Mouse (Mus musculus) lung, postnatal 0 days (tissue): ENCODE results near the gene Cnot10. TPM values are rescaled to one million over a fixed set of nuclear protein-coding genes. Genes with fewer than 3 reads are reported as not detected.
A peak's percentile ranks its signal among the peaks of the same experiment; 100 is the strongest.

ENCODE experiments used
- ATAC-seq: fragments of 200-750 bp; cut with Nextera tagmentation; 2 replicates; pipeline ENCODE4 v1.8.0; 2017; ENCODE audit warnings: moderate library complexity
- DNase-seq: peaks from one replicate; pipeline ENCODE4 v3.0.0-alpha.2; 2016; ENCODE audit warnings: low spot score
- H3K27ac ChIP-seq: fragments of 300-500 bp; sonication (generic); 2 replicates; pipeline ENCODE4 v1.5.1; 2014; ENCODE audit warnings: antibody characterized with exemption, mild to moderate bottlenecking, low read length, mixed read lengths
- H3K27me3 ChIP-seq: fragments of 300-500 bp; sonication (generic); replicated peaks from 2 replicates; pipeline ENCODE4 v1.6.1; 2014; ENCODE audit warnings: low read length, mixed read lengths; ENCODE audit not compliant: insufficient read depth
- H3K36me3 ChIP-seq: fragments of 300-500 bp; sonication (generic); 2 replicates; pipeline ENCODE4 v1.6.1; 2014; ENCODE audit warnings: low read length, mixed read lengths; ENCODE audit not compliant: insufficient read depth
- H3K4me1 ChIP-seq: fragments of 300-500 bp; sonication (generic); 2 replicates; pipeline ENCODE4 v1.6.1; 2014; ENCODE audit warnings: antibody characterized with exemption, low read depth, low read length, mixed read lengths; ENCODE audit not compliant: insufficient read depth
- H3K4me2 ChIP-seq: fragments of 300-500 bp; sonication (generic); replicated peaks from 2 replicates; pipeline ENCODE4 v1.6.1; 2014; ENCODE audit warnings: low read depth, mild to moderate bottlenecking, low read length, moderate library complexity, mixed read lengths
- H3K4me3 ChIP-seq: fragments of 300-500 bp; sonication (generic); 2 replicates; pipeline ENCODE4 v1.5.1; 2014; ENCODE audit warnings: low read depth, low read length
- H3K9ac ChIP-seq: fragments of 300-500 bp; sonication (generic); replicated peaks from 2 replicates; pipeline ENCODE4 v1.6.1; 2014; ENCODE audit warnings: low read depth, mild to moderate bottlenecking
- H3K9me3 ChIP-seq: fragments of 300-500 bp; sonication (generic); 2 replicates; pipeline ENCODE4 v1.6.1; 2016; ENCODE audit warnings: low read length, mixed read lengths
- CTCF ChIP-seq: IDR thresholded peaks from 2 replicates; pipeline ENCODE4 v1.5.1; 2016; ENCODE audit warnings: antibody characterized with exemption, mild to moderate bottlenecking
- EP300 ChIP-seq: IDR thresholded peaks from 2 replicates; pipeline ENCODE4 v1.6.1; 2016; ENCODE audit warnings: antibody characterized with exemption, mild to moderate bottlenecking, control low read depth
- WGBS: fragments of 180-500 bp; shearing (Covaris S2); extraction: QIAGEN DNeasy Blood & Tissue Kit; methylation state at CpG from one replicate; pipeline ENCODE4 v1.1.7; 2014; 5-methylcytosine and 5-hydroxymethylcytosine counted together
- polyA plus RNA-seq: library from polyadenylated mRNA; unstranded; fragments of >200 nt; fragmentation: Nextera tagmentation; extraction: Ambion mirVana; gene quantifications from 2 replicates; pipeline ENCODE4 v1.2.1, GENCODE M21; 2015

The Cnot10 gene
- polyA plus RNA-seq, 1 experiment from 2014 or later = 30.8 TPM

DNA sequence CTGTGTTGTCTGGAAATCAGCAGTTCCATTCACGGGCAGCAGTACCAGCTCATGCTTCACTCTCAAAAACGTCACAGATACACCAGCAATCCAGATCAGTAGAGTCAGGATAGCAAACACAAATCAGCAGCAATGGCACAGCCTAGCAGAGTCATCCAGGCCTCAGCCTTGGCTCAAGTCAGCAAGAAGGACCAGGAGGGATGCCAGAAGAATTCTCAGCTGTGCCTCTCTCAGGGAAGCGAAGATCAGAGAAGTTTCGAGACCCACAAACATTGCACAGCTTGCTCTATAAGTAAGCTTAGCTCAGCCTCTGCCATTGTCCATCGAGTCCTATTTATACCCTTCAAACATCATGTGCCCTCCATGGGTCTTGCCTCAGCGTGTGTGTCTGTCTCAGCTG, 40.5 kb upstream of the Cnot10 start:
- 74% methylated on average over 6 of the region's 6 CpGs for WGBS
- TF ChIP-seq CTCF (no peak), EP300 (no peak)
- DNase-seq = no peak
- Histone ChIP-seq H3K4me3 (no peak overlapping the region), H3K27ac (no peak overlapping the region), H3K36me3 (no peaks in the 10 kb centered on the region), H3K9ac (no peak overlapping the region), H3K9me3 (no peaks in the 10 kb centered on the region), H3K4me2 (no peak overlapping the region), H3K27me3 (no peaks in the 10 kb centered on the region), H3K4me1 (no peaks in the 10 kb centered on the region)
- no peak for ATAC-seq

DNA sequence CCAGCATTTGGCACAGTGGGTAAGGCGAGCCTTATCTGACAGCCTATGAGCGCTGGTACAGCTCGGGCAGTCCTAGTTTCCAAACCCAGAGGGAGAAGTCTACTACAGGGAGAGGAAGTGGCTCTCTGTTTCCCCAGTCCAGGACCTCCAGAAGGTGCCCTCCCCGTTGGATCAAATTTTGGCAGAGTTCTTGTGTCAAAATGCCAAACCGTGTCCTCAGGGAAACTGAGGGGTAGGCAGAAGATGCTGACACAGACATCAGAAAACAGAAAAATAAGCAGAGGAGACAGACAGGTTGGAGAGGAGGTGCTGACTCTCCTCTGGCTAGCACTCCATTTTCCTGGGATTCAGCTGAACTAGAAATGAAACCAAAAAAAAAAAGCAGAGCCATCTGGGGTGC, 40.0 kb upstream of the Cnot10 start:
- Histone ChIP-seq H3K9me3 (no peaks in the 10 kb centered on the region), H3K27ac (no peak overlapping the region), H3K4me3 (no peak overlapping the region), H3K4me1 (no peaks in the 10 kb centered on the region), H3K27me3 (no peaks in the 10 kb centered on the region), H3K4me2 (no peak overlapping the region), H3K9ac (no peak overlapping the region), H3K36me3 (no peaks in the 10 kb centered on the region)
- TF ChIP-seq CTCF = no peak
- DNase-seq (no peak), ATAC-seq (no peak)
- 74% methylated on average over 5 of the region's 5 CpGs for WGBS

GRCm38 (mm10) chr9:114678576-114678975, 38.6 kb upstream of the Cnot10 start:
- ATAC-seq = no peak
- DNase-seq = peak; percentile 18
- WGBS = 80% methylated on average over 5 of the region's 5 CpGs

DNA sequence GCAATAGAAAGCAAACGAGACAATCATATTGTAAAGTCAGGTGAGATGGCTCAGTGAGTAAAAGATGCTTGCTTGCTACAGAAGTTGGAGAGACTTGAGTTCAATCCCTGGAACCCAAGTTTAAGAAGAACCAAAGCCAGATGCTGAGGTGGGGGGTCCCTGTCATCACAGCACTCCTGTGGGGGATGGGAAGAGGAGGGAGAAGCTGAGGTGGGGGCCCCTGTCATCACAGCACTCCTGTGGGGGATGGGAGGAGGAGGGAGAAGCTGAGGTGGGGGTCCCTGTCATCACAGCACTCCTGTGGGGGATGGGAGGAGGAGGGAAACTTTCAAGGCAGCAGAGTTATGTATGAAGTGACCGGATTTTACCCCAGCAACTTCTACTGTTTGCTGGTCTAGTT, 33.6 kb upstream of the Cnot10 start:
- H3K4me1 ChIP-seq = no peaks in the 10 kb centered on the region; the same call in 1 of the 2 replicates
- DNase-seq (no peak), ATAC-seq (no peak)
- no peak overlapping the region for H3K4me2 ChIP-seq
- H3K9me3 ChIP-seq = no peaks in the 10 kb centered on the region
- H3K9ac ChIP-seq = no peak overlapping the region
- no peak overlapping the region for H3K4me3 ChIP-seq
- H3K27ac ChIP-seq = no peak overlapping the region
- H3K36me3 ChIP-seq = no peaks in the 10 kb centered on the region
- WGBS = 43% methylated on average over 2 of the region's 2 CpGs
- H3K27me3 ChIP-seq = no peaks in the 10 kb centered on the region
- TF ChIP-seq CTCF = no peak
- no peak for TF ChIP-seq EP300

More at GRCm38 (mm10) chr9:114678576-114678975, 38.6 kb upstream of the Cnot10 start:
- H3K4me3 ChIP-seq = no peak overlapping the region
- H3K27ac ChIP-seq = no peak overlapping the region
- H3K36me3 ChIP-seq = no peaks in the 10 kb centered on the region
- no peak overlapping the region for H3K9ac ChIP-seq
- H3K27me3 ChIP-seq = no peaks in the 10 kb centered on the region
- H3K4me2 ChIP-seq = no peak overlapping the region
- TF ChIP-seq EP300 = no peak
- TF ChIP-seq CTCF = no peak
- H3K9me3 ChIP-seq = no peaks in the 10 kb centered on the region
- no peaks in the 10 kb centered on the region for H3K4me1 ChIP-seq

DNA sequence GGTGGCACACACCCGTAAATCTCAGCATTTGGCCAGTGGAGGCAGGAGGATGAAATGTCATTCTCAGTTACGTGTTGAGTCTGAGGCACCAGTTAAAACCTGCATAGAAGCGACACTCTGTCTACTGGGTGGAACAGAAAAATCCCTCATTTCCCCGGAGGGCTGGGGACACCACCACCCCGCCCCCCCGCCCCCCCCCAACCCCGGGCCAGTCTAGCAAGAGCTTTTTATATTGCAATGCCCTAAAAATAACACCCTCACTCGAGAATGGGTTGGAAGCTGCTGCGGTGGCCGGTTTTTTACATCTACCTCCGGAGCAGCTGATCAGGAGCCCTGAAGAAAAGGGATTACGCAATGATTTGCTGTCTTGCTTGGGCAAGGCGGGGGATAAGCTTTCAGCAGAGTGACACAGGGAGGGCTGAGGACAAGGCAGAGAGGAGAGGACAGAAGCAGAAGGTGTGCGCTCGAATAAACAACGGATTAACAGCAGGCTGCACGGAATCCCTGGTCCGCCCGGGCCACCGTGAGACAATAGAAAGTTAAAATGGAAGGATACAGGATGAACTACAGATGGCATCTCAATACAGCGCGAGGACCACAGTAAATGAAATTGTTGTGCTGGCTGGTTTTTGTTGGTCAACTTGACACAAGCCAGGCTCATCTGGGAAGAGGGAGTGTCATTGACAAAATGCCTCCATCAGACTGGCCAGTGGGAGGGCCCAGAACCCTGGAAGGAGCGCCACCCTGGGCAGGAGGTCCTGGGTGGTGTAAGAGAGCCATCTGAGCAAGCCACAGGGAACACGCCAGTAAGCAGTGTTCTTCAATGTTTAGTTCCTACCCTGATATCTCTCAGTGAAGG, 32.9 kb upstream of the Cnot10 start:
- ATAC-seq = peak; percentile 43
- no peak for TF ChIP-seq CTCF
- TF ChIP-seq EP300 = no peak
- Histone ChIP-seq H3K4me2 (peak overlapping the region; percentile 55), H3K27me3 (no peaks in the 10 kb centered on the region), H3K9me3 (no peaks in the 10 kb centered on the region), H3K4me3 (peak overlapping the region; percentile 12; the same call in 1 of the 2 replicates), H3K9ac (0 out of 2 replicates have a peak overlapping the region, but pooled peaks have one; percentile 12), H3K27ac (no peak overlapping the region), H3K36me3 (no peaks in the 10 kb centered on the region), H3K4me1 (no peaks in the 10 kb centered on the region; the same call in 1 of the 2 replicates)
- DNase-seq = peak; percentile 62
- WGBS = 4% methylated on average over 24 of the region's 24 CpGs

DNA sequence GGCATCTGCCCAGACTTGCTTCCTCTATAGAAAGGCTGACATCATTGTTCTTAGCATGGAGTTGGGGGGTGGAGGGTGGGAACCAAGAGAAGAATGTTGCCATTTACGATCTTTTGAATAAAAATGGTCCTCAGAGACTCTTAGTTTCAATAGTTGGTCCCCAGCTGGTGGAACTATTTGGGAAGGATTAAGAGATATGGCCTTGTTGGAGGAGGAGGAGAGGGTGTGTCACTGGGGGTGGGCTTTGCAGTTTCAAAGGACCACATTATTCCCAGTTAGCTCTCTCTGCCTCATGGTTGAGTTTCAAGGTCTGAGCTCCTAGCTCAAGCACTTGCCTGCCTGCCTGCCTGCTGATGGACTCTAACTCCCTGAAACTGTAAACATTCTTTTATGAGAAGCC, 32.0 kb upstream of the Cnot10 start:
- no peak overlapping the region for H3K9ac ChIP-seq
- WGBS = 69% methylated on average over 1 of the region's 1 CpGs
- H3K4me2 ChIP-seq = no peak overlapping the region
- H3K36me3 ChIP-seq = no peaks in the 10 kb centered on the region
- H3K9me3 ChIP-seq = no peaks in the 10 kb centered on the region
- no peak overlapping the region for H3K27ac ChIP-seq
- H3K27me3 ChIP-seq = no peaks in the 10 kb centered on the region
- H3K4me1 ChIP-seq = no peaks in the 10 kb centered on the region; the same call in 1 of the 2 replicates
- no peak for ATAC-seq
- no peak for TF ChIP-seq CTCF
- TF ChIP-seq EP300 = no peak
- no peak overlapping the region for H3K4me3 ChIP-seq
- no peak for DNase-seq
